Mouse (Mus musculus) lung, postnatal 0 days (tissue): ENCODE results near the gene Tm7sf2. TPM values are rescaled to one million over a fixed set of nuclear protein-coding genes. Genes with fewer than 3 reads are reported as not detected.
A peak's percentile ranks its signal among the peaks of the same experiment; 100 is the strongest.

Source experiments
- ATAC-seq: fragments of 200-750 bp; cut with Nextera tagmentation; 2 replicates; pipeline ENCODE4 v1.8.0; 2017; ENCODE audit warnings: moderate library complexity
- DNase-seq: peaks from one replicate; pipeline ENCODE4 v3.0.0-alpha.2; 2016; ENCODE audit warnings: low spot score
- H3K27ac ChIP-seq: fragments of 300-500 bp; sonication (generic); 2 replicates; pipeline ENCODE4 v1.5.1; 2014; ENCODE audit warnings: antibody characterized with exemption, mild to moderate bottlenecking, low read length, mixed read lengths
- H3K27me3 ChIP-seq: fragments of 300-500 bp; sonication (generic); replicated peaks from 2 replicates; pipeline ENCODE4 v1.6.1; 2014; ENCODE audit warnings: low read length, mixed read lengths; ENCODE audit not compliant: insufficient read depth
- H3K36me3 ChIP-seq: fragments of 300-500 bp; sonication (generic); 2 replicates; pipeline ENCODE4 v1.6.1; 2014; ENCODE audit warnings: low read length, mixed read lengths; ENCODE audit not compliant: insufficient read depth
- H3K4me1 ChIP-seq: fragments of 300-500 bp; sonication (generic); 2 replicates; pipeline ENCODE4 v1.6.1; 2014; ENCODE audit warnings: antibody characterized with exemption, low read depth, low read length, mixed read lengths; ENCODE audit not compliant: insufficient read depth
- H3K4me2 ChIP-seq: fragments of 300-500 bp; sonication (generic); replicated peaks from 2 replicates; pipeline ENCODE4 v1.6.1; 2014; ENCODE audit warnings: low read depth, mild to moderate bottlenecking, low read length, moderate library complexity, mixed read lengths
- H3K4me3 ChIP-seq: fragments of 300-500 bp; sonication (generic); 2 replicates; pipeline ENCODE4 v1.5.1; 2014; ENCODE audit warnings: low read depth, low read length
- H3K9ac ChIP-seq: fragments of 300-500 bp; sonication (generic); replicated peaks from 2 replicates; pipeline ENCODE4 v1.6.1; 2014; ENCODE audit warnings: low read depth, mild to moderate bottlenecking
- H3K9me3 ChIP-seq: fragments of 300-500 bp; sonication (generic); 2 replicates; pipeline ENCODE4 v1.6.1; 2016; ENCODE audit warnings: low read length, mixed read lengths
- CTCF ChIP-seq: IDR thresholded peaks from 2 replicates; pipeline ENCODE4 v1.5.1; 2016; ENCODE audit warnings: antibody characterized with exemption, mild to moderate bottlenecking
- EP300 ChIP-seq: IDR thresholded peaks from 2 replicates; pipeline ENCODE4 v1.6.1; 2016; ENCODE audit warnings: antibody characterized with exemption, mild to moderate bottlenecking, control low read depth
- WGBS: fragments of 180-500 bp; shearing (Covaris S2); extraction: QIAGEN DNeasy Blood & Tissue Kit; methylation state at CpG from one replicate; pipeline ENCODE4 v1.1.7; 2014; 5-methylcytosine and 5-hydroxymethylcytosine counted together
- polyA plus RNA-seq: library from polyadenylated mRNA; unstranded; fragments of >200 nt; fragmentation: Nextera tagmentation; extraction: Ambion mirVana; gene quantifications from 2 replicates; pipeline ENCODE4 v1.2.1, GENCODE M21; 2015

The Tm7sf2 gene
- polyA plus RNA-seq, 1 experiment from 2014 or later = 9.5 TPM

GRCm38 (mm10) chr19:6028991-6029390 is 39.2 kb downstream of the Tm7sf2 start:
- 48% methylated on average over 6 of the region's 6 CpGs for WGBS
- DNase-seq = no peak
- no peak overlapping the region for H3K9ac ChIP-seq
- H3K4me2 ChIP-seq = no peak overlapping the region
- ATAC-seq = no peak
- TF ChIP-seq CTCF = no peak
- no peak for TF ChIP-seq EP300
- H3K27ac ChIP-seq = no peak overlapping the region
- no peaks in the 10 kb centered on the region for H3K9me3 ChIP-seq
- H3K36me3 ChIP-seq = no peaks in the 10 kb centered on the region
- H3K27me3 ChIP-seq = no peaks in the 10 kb centered on the region
- no peak overlapping the region for H3K4me3 ChIP-seq
- no peaks in the 10 kb centered on the region for H3K4me1 ChIP-seq

- Histone ChIP-seq H3K4me2 (0 out of 2 replicates have a peak overlapping the region, but pooled peaks have one; percentile 3), H3K4me3 (no peak overlapping the region), H3K9me3 (no peaks in the 10 kb centered on the region), H3K27me3 (no peaks in the 10 kb centered on the region), H3K4me1 (no peaks in the 10 kb centered on the region), H3K36me3 (no peaks in the 10 kb centered on the region), H3K9ac (no peak overlapping the region), H3K27ac (no peak overlapping the region)
- ATAC-seq (no peak), DNase-seq (no peak)
- no peak for TF ChIP-seq CTCF
- TF ChIP-seq EP300 = no peak
- 68% methylated on average over 7 of the region's 7 CpGs for WGBS
Observed at GRCm38 (mm10) chr19:6023930-6024329, 44.2 kb downstream of the Tm7sf2 start.

- Histone ChIP-seq H3K4me3 (no peak overlapping the region), H3K4me2 (no peak overlapping the region), H3K36me3 (no peaks in the 10 kb centered on the region), H3K9ac (no peak overlapping the region), H3K4me1 (no peaks in the 10 kb centered on the region), H3K27ac (no peak overlapping the region), H3K27me3 (no peaks in the 10 kb centered on the region), H3K9me3 (no peaks in the 10 kb centered on the region)
- ATAC-seq (peak; percentile 78), DNase-seq (peak; percentile 42)
- TF ChIP-seq CTCF = peak; percentile 28
- TF ChIP-seq EP300 = no peak
- WGBS = 37% methylated on average over 8 of the region's 8 CpGs
Observed at GRCm38 (mm10) chr19:6023059-6023458, 45.1 kb downstream of the Tm7sf2 start.

GRCm38 (mm10) chr19:6020276-6020675 is 47.9 kb downstream of the Tm7sf2 start:
- H3K27ac ChIP-seq = no peak overlapping the region
- H3K4me2 ChIP-seq = no peak overlapping the region
- DNase-seq (peak; percentile 64), ATAC-seq (no peak)
- no peaks in the 10 kb centered on the region for H3K36me3 ChIP-seq
- no peak overlapping the region for H3K9ac ChIP-seq
- no peak overlapping the region for H3K4me3 ChIP-seq
- H3K27me3 ChIP-seq = no peaks in the 10 kb centered on the region
- peaks cover 7% of the 10 kb centered on the region for H3K4me1 ChIP-seq
- TF ChIP-seq CTCF (peak; percentile 39), EP300 (no peak)
- no peaks in the 10 kb centered on the region for H3K9me3 ChIP-seq
- 34% methylated on average over 3 of the region's 3 CpGs for WGBS

GRCm38 (mm10) chr19:6018142-6019089 is 49.8 kb downstream of the Tm7sf2 start:
- DNase-seq (peak; percentile 94), ATAC-seq (peak; percentile 45)
- WGBS = 28% methylated on average over 15 of the region's 15 CpGs
- peaks cover 16% of the 10 kb centered on the region for H3K4me1 ChIP-seq
- no peak overlapping the region for H3K27ac ChIP-seq
- H3K4me2 ChIP-seq = no peak overlapping the region
- no peak overlapping the region for H3K4me3 ChIP-seq
- no peaks in the 10 kb centered on the region for H3K36me3 ChIP-seq
- no peaks in the 10 kb centered on the region for H3K9me3 ChIP-seq
- TF ChIP-seq EP300 (no peak), CTCF (peak; percentile 94)
- H3K27me3 ChIP-seq = no peaks in the 10 kb centered on the region
- no peak overlapping the region for H3K9ac ChIP-seq

- TF ChIP-seq EP300 = no peak
- TF ChIP-seq CTCF = peak; percentile 36
- Histone ChIP-seq H3K9ac (no peak overlapping the region), H3K36me3 (no peaks in the 10 kb centered on the region), H3K27ac (no peak overlapping the region), H3K4me1 (peaks cover 16% of the 10 kb centered on the region), H3K27me3 (no peaks in the 10 kb centered on the region), H3K4me2 (no peak overlapping the region), H3K4me3 (no peak overlapping the region), H3K9me3 (no peaks in the 10 kb centered on the region)
- 56% methylated on average over 7 of the region's 7 CpGs for WGBS
- DNase-seq = peak; percentile 39
- ATAC-seq = no peak
Observed at GRCm38 (mm10) chr19:6016532-6016931, 51.6 kb downstream of the Tm7sf2 start.
